Mouse (Mus musculus) lung, adult 18-20 months (tissue): ENCODE data around the gene Mtr.
"Not testable (repeated sequence)": the region's sequence is repeated elsewhere in the genome, so short reads cannot be mapped to it uniquely, and the experiment has no call there.

Source experiments
- DNase-seq, 2 experiments: peaks; one replicate each; pipeline ENCODE4 v3.0.0; 2022; ENCODE audit warnings: mixed read lengths in 2 of 2

Mtr gene

DNA sequence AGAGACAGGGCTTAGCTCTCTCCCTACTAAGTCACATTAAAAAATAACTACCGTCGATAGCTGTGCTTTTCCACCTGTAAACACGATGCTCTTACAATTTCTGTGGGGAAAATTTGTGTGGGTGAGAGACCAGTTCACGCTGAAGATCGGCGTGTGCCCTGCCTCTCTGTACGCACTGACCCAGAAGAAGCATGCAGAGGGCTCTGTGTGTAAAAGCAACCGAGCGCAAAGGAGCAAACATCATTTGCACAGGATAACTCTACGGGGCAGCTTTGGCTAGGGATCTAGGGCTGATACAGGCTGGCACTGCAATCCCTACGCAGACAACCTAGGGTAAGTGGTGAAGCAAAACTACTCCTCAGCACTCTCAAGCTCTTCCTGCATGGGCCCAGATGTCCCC is 104.0 kb downstream of the Mtr start:
- no peak for DNase-seq

- DNase-seq: no peak
Observed at GRCm38 (mm10) chr13:12146918-12147507, 110.9 kb downstream of the Mtr start.

- no peak for DNase-seq
Observed at GRCm38 (mm10) chr13:12146402-12146801, 111.5 kb downstream of the Mtr start.

GRCm38 (mm10) chr13:12143347-12143746 is 114.6 kb downstream of the Mtr start:
- no peak for DNase-seq

DNA sequence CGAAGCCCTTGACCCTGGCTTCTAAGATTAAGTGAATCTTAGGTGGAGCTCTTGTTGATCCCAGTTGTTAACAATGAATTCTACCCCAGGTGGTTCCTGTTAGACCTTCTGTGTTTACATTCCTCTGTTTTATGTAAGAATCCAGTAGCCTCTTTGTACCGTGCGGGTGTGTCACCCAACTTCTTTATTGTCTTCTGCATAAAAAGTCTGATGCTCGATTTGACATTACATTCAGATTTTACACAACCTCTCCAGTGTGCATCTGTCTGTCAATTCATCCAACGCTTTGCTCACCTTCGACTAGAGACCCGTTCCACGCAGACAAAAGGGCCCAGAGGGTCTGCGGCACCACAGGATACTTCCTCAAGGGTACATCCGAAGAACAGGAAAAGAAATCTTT is 121.5 kb downstream of the Mtr start:
- not testable (repeated sequence) for DNase-seq

GRCm38 (mm10) chr13:12133549-12133948 is 124.4 kb downstream of the Mtr start:
- no peak for DNase-seq
